Mouse (Mus musculus): Measurements from ENCODE around the gene Il12a. TPM values are rescaled to one million over a fixed set of nuclear protein-coding genes. Genes with fewer than 3 reads are reported as not detected.
"Not testable (repeated sequence)": the region's sequence is repeated elsewhere in the genome, so short reads cannot be mapped to it uniquely, and the experiment has no call there.

Il12a gene
- polyA plus RNA-seq, 1 experiment = not detected

- Histone ChIP-seq H3K4me1 (ENCODE audit: control insufficient read depth, insufficient read depth, low read length) (no peaks in the 10 kb centered on the region), H3K27ac (ENCODE audit: insufficient read depth, low read depth, low read length) (no peak overlapping the region), H3K4me3 (ENCODE audit: insufficient read depth, low read depth, low read length) (no peak overlapping the region)
- WGBS = 86% methylated on average over 1 of the region's 1 CpGs
- TF ChIP-seq POLR2A (IDR thresholded peaks at IDR 0.05; ENCODE audit: insufficient read depth, low read depth, low read length) (no peak), CTCF (IDR thresholded peaks at IDR 0.05; ENCODE audit: insufficient read depth, low read depth, low read length) (no peak)
Observed at GRCm38 (mm10) chr3:68710436-68710835, 20.0 kb downstream of the Il12a start.

GRCm38 (mm10) chr3:68711510-68711909 lies 21.1 kb downstream of the Il12a start:
- Histone ChIP-seq H3K4me3 (ENCODE audit: insufficient read depth, low read depth, low read length) (no peak overlapping the region), H3K27ac (ENCODE audit: insufficient read depth, low read depth, low read length) (no peak overlapping the region), H3K4me1 (ENCODE audit: control insufficient read depth, insufficient read depth, low read length) (no peaks in the 10 kb centered on the region)
- WGBS = 93% methylated on average over 5 of the region's 5 CpGs
- TF ChIP-seq POLR2A (IDR thresholded peaks at IDR 0.05; ENCODE audit: insufficient read depth, low read depth, low read length) (no peak), CTCF (IDR thresholded peaks at IDR 0.05; ENCODE audit: insufficient read depth, low read depth, low read length) (no peak)

- WGBS = 5% methylated on average over 7 of the region's 7 CpGs
- no peak overlapping the region for H3K27ac ChIP-seq (ENCODE audit: insufficient read depth, low read depth, low read length)
- TF ChIP-seq POLR2A (IDR thresholded peaks at IDR 0.05; ENCODE audit: insufficient read depth, low read depth, low read length) = no peak
- TF ChIP-seq CTCF (IDR thresholded peaks at IDR 0.05; ENCODE audit: insufficient read depth, low read depth, low read length) = no peak
- no peak overlapping the region for H3K4me3 ChIP-seq (ENCODE audit: insufficient read depth, low read depth, low read length)
- H3K4me1 ChIP-seq (ENCODE audit: control insufficient read depth, insufficient read depth, low read length) = no peaks in the 10 kb centered on the region
Observed at GRCm38 (mm10) chr3:68713550-68713949, 23.1 kb downstream of the Il12a start.

- H3K27ac ChIP-seq (ENCODE audit: insufficient read depth, low read depth, low read length) = not testable (repeated sequence)
Observed at GRCm38 (mm10) chr3:68717346-68717745, 26.9 kb downstream of the Il12a start.

GRCm38 (mm10) chr3:68719229-68719819 lies 28.9 kb downstream of the Il12a start:
- TF ChIP-seq POLR2A (IDR thresholded peaks at IDR 0.05; ENCODE audit: insufficient read depth, low read depth, low read length) (no peak), CTCF (IDR thresholded peaks at IDR 0.05; ENCODE audit: insufficient read depth, low read depth, low read length) (no peak)
- Histone ChIP-seq H3K27ac (ENCODE audit: insufficient read depth, low read depth, low read length) (no peak overlapping the region), H3K4me1 (ENCODE audit: control insufficient read depth, insufficient read depth, low read length) (no peaks in the 10 kb centered on the region), H3K4me3 (ENCODE audit: insufficient read depth, low read depth, low read length) (no peak overlapping the region)
- 70% methylated on average over 8 of the region's 8 CpGs for WGBS

More at GRCm38 (mm10) chr3:68717346-68717745, 26.9 kb downstream of the Il12a start:
- not testable (repeated sequence) for H3K4me3 ChIP-seq (ENCODE audit: insufficient read depth, low read depth, low read length); H3K4me1 ChIP-seq (ENCODE audit: control insufficient read depth, insufficient read depth, low read length)
- 36% methylated on average over 5 of the region's 5 CpGs for WGBS

- Histone ChIP-seq H3K4me3 (ENCODE audit: insufficient read depth, low read depth, low read length) (no peak overlapping the region), H3K27ac (ENCODE audit: insufficient read depth, low read depth, low read length) (no peak overlapping the region), H3K4me1 (ENCODE audit: control insufficient read depth, insufficient read depth, low read length) (no peaks in the 10 kb centered on the region)
- TF ChIP-seq POLR2A (IDR thresholded peaks at IDR 0.05; ENCODE audit: insufficient read depth, low read depth, low read length) (no peak), CTCF (IDR thresholded peaks at IDR 0.05; ENCODE audit: insufficient read depth, low read depth, low read length) (peak; percentile 59; the same call in 1 of the 2 replicates)
- 40% methylated on average over 13 of the region's 13 CpGs for WGBS
Observed at GRCm38 (mm10) chr3:68720258-68720657, 29.8 kb downstream of the Il12a start.

- H3K4me1 ChIP-seq (ENCODE audit: control insufficient read depth, insufficient read depth, low read length) = no peaks in the 10 kb centered on the region
- no peak for TF ChIP-seq CTCF (IDR thresholded peaks at IDR 0.05; ENCODE audit: insufficient read depth, low read depth, low read length)
- TF ChIP-seq POLR2A (IDR thresholded peaks at IDR 0.05; ENCODE audit: insufficient read depth, low read depth, low read length) = no peak
- no peak overlapping the region for H3K27ac ChIP-seq (ENCODE audit: insufficient read depth, low read depth, low read length)
- 94% methylated on average over 7 of the region's 7 CpGs for WGBS
- H3K4me3 ChIP-seq (ENCODE audit: insufficient read depth, low read depth, low read length) = no peak overlapping the region
Observed at GRCm38 (mm10) chr3:68741955-68742354, 51.5 kb downstream of the Il12a start.

GRCm38 (mm10) chr3:68742718-68743471 lies 52.5 kb downstream of the Il12a start:
- Histone ChIP-seq H3K4me1 (ENCODE audit: control insufficient read depth, insufficient read depth, low read length) (no peaks in the 10 kb centered on the region), H3K27ac (ENCODE audit: insufficient read depth, low read depth, low read length) (no peak overlapping the region), H3K4me3 (ENCODE audit: insufficient read depth, low read depth, low read length) (no peak overlapping the region)
- 49% methylated on average over 9 of the region's 9 CpGs for WGBS
- no peak for TF ChIP-seq CTCF (IDR thresholded peaks at IDR 0.05; ENCODE audit: insufficient read depth, low read depth, low read length)
- TF ChIP-seq POLR2A (IDR thresholded peaks at IDR 0.05; ENCODE audit: insufficient read depth, low read depth, low read length) = no peak

GRCm38 (mm10) chr3:68743472-68743732 lies 53.0 kb downstream of the Il12a start:
- TF ChIP-seq POLR2A (IDR thresholded peaks at IDR 0.05; ENCODE audit: insufficient read depth, low read depth, low read length) (no peak), CTCF (IDR thresholded peaks at IDR 0.05; ENCODE audit: insufficient read depth, low read depth, low read length) (no peak)
- 36% methylated on average over 3 of the region's 3 CpGs for WGBS
- no peaks in the 10 kb centered on the region for H3K4me1 ChIP-seq (ENCODE audit: control insufficient read depth, insufficient read depth, low read length)
- no peak overlapping the region for H3K4me3 ChIP-seq (ENCODE audit: insufficient read depth, low read depth, low read length)
- H3K27ac ChIP-seq (ENCODE audit: insufficient read depth, low read depth, low read length) = no peak overlapping the region
